Mouse (Mus musculus) forebrain, embryonic 16.5 days (tissue): Measurements from ENCODE around the gene Cep55. TPM values are rescaled to one million over a fixed set of nuclear protein-coding genes. Genes with fewer than 3 reads are reported as not detected.

Source experiments
- ATAC-seq: fragments of 200-750 bp; cut with Nextera tagmentation; 2 replicates; pipeline ENCODE4 v1.8.0; 2017; ENCODE audit warnings: mild to moderate bottlenecking, moderate library complexity
- H3K27ac ChIP-seq: fragments of 300-500 bp; sonication (generic); 2 replicates; pipeline ENCODE4 v1.5.1; 2014; ENCODE audit warnings: low read length, control low read depth
- H3K27me3 ChIP-seq: fragments of 300-500 bp; sonication (generic); replicated peaks from 2 replicates; pipeline ENCODE4 v1.6.1; 2014; ENCODE audit warnings: low read length; ENCODE audit not compliant: control insufficient read depth, insufficient read depth
- H3K36me3 ChIP-seq: fragments of 300-500 bp; sonication (generic); 2 replicates; pipeline ENCODE4 v1.6.1; 2014; ENCODE audit not compliant: control insufficient read depth, insufficient read depth
- H3K4me1 ChIP-seq: fragments of 300-500 bp; sonication (generic); replicated peaks from 2 replicates; pipeline ENCODE4 v1.6.1; 2014; ENCODE audit warnings: low read length; ENCODE audit not compliant: control insufficient read depth, insufficient read depth
- H3K4me2 ChIP-seq: fragments of 300-500 bp; sonication (generic); 2 replicates; pipeline ENCODE4 v1.6.1; 2014; ENCODE audit warnings: mild to moderate bottlenecking, low read length, control low read depth
- H3K4me3 ChIP-seq: fragments of 300-500 bp; sonication (generic); replicated peaks from 2 replicates; pipeline ENCODE4 v1.5.1; 2014; ENCODE audit warnings: mild to moderate bottlenecking, low read length, control low read depth
- H3K9ac ChIP-seq: fragments of 300-500 bp; sonication (generic); replicated peaks from 2 replicates; pipeline ENCODE4 v1.6.1; 2014; ENCODE audit warnings: low read depth, low read length, control low read depth
- H3K9me3 ChIP-seq: fragments of 300-500 bp; sonication (generic); 2 replicates; pipeline ENCODE4 v1.6.1; 2016; ENCODE audit warnings: low read length; ENCODE audit not compliant: control insufficient read depth
- WGBS: fragments of 180-500 bp; shearing (Covaris S2); extraction: QIAGEN DNeasy Blood & Tissue Kit; methylation state at CpG from one replicate; pipeline ENCODE4 v1.1.7; 2014; 5-methylcytosine and 5-hydroxymethylcytosine counted together
- polyA plus RNA-seq: library from polyadenylated mRNA; unstranded; fragments of >200 nt; fragmentation: Nextera tagmentation; extraction: Ambion mirVana; gene quantifications from 2 replicates; pipeline ENCODE4 v1.2.1, GENCODE M21; 2015

Gene Cep55
- polyA plus RNA-seq, 1 experiment from 2014 or later, result 12.2 TPM

DNA sequence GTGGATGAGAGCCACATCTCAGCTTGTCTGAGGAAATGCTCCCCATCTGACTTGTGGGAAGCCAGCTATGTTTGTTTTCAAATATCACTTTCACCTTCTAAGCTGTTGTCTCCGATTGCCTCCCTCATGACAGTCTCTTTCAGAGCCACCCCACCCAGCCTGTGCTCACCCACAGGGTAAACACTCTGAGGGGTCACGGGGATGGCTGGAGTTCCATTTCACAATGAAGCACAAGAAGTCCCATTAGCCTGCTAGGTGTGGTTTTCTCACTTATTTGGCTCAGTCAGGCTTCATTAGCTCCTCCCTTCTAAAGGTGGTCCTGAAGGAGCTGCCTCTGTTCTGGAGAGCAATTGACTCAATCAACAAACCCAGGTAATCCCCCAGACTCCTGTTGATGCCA is 19.0 kb upstream of the Cep55 start:
- Histone ChIP-seq H3K36me3 (no peaks in the 10 kb centered on the region), H3K4me1 (no peaks in the 10 kb centered on the region; the same call in 1 of the 2 replicates), H3K4me2 (no peak overlapping the region), H3K9ac (no peak overlapping the region), H3K9me3 (no peaks in the 10 kb centered on the region), H3K27me3 (no peaks in the 10 kb centered on the region), H3K4me3 (no peak overlapping the region), H3K27ac (no peak overlapping the region)
- WGBS, result 80% methylated on average over 2 of the region's 2 CpGs
- no peak for ATAC-seq

DNA sequence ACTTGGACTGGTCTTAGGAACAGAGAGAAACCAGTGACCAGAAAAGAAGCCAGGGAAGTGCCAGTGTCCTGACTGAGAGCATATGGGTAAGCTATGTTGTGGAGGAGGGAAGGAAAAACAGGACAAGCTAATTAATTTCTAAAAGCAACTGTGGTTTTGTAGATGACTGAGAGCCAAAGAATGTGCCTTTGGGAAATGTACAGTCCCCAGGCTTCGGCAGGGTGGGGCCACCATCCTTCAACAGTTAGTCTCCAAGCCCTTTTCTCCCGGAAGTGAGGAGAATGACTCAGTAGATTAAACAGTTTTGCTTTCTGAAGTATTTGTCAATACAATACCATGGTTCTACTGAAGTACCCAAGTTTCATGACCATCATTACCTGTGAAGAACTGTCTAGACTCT is 16.5 kb upstream of the Cep55 start:
- H3K9ac ChIP-seq, result no peak overlapping the region
- no peak overlapping the region for H3K4me3 ChIP-seq
- no peak for ATAC-seq
- no peaks in the 10 kb centered on the region for H3K36me3 ChIP-seq
- H3K27ac ChIP-seq, result no peak overlapping the region
- H3K4me2 ChIP-seq, result no peak overlapping the region
- no peaks in the 10 kb centered on the region for H3K9me3 ChIP-seq
- H3K27me3 ChIP-seq, result peaks cover 7% of the 10 kb centered on the region; the same call in 1 of the 2 replicates
- WGBS, result 94% methylated on average over 2 of the region's 2 CpGs
- H3K4me1 ChIP-seq, result peaks cover 11% of the 10 kb centered on the region

DNA sequence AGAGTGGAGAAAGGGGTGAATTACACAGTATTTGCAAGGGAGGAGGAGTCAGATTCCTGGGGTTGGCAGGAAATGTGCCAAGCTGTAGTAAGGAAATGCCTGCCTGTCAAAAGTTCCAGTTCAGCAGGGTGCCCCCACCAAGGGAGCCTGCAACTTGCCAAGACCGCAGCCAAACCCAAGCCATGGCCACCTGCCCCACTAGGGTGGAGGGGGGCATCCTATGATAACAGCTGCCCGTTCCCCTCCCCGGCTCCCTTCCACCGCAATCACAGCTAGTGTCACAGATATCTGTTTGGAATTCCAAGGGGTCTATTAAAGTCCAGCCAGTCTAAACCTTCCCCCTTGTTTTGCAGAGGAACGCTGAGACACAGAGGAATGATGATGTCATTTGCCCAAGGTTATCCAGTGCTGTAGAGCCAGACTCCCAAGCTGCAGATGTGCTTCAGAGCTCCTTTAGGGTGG is 12.5 kb upstream of the Cep55 start:
- H3K36me3 ChIP-seq, result no peaks in the 10 kb centered on the region
- WGBS, result 30% methylated on average over 5 of the region's 5 CpGs
- no peak overlapping the region for H3K9ac ChIP-seq
- peaks cover 13% of the 10 kb centered on the region for H3K4me1 ChIP-seq
- no peak overlapping the region for H3K27ac ChIP-seq
- ATAC-seq, result peak; percentile 23; the same call in 1 of the 2 replicates
- H3K4me2 ChIP-seq, result no peak overlapping the region
- H3K27me3 ChIP-seq, result peaks cover 9% of the 10 kb centered on the region; the same call in 1 of the 2 replicates
- H3K4me3 ChIP-seq, result no peak overlapping the region
- H3K9me3 ChIP-seq, result no peaks in the 10 kb centered on the region

DNA sequence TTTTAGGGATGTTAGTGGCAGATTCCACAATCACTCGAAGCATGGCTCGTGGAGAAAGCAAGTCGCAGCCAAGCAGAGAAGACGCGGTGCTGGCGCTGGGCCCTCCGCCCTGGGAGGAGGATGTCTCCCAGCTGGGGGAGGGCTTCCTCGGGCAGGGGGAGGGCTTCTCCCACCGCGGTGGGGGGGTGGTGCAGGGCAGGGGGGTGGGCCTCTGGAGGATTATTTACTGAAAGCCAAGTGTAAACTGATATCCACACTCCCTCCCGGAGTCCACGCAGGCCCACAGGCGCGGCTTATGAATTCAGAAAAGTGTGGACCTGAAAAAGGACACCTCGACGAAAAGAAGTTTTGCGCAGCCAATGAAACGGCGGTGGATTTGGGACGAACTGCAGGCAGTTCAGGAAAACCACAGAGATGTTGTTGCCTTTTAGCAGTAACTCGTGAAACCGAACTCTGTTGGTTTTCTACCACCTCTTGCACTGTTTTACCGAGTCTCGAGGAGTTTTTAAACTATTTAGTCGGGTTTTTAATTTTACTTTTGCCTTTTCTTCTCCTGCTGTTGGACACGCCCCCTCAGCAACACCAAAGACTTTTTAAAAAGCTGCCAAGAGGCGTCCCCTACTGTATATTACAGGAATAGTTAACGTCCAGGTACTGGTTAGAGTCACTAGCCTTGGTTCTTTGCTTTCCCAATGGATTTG is 11.4 kb upstream of the Cep55 start, which contains the start of gene Myof:
Gene Myof, minus strand, starts transcription at position 297 of the 701 bp plus-strand sequence.
- Histone ChIP-seq H3K27me3 (peaks cover 9% of the 10 kb centered on the region; the same call in 1 of the 2 replicates), H3K4me1 (peaks cover 13% of the 10 kb centered on the region), H3K4me3 (peak within 1 kb of the TSS; percentile 35), H3K27ac (no peak within 1 kb of the TSS), H3K36me3 (no peaks in the 10 kb centered on the region), H3K4me2 (peak within 1 kb of the TSS; percentile 51), H3K9me3 (no peaks in the 10 kb centered on the region), H3K9ac (no peak within 1 kb of the TSS)
- no peak for ATAC-seq
- WGBS, result under 1% methylated on average over 28 of the region's 28 CpGs

DNA sequence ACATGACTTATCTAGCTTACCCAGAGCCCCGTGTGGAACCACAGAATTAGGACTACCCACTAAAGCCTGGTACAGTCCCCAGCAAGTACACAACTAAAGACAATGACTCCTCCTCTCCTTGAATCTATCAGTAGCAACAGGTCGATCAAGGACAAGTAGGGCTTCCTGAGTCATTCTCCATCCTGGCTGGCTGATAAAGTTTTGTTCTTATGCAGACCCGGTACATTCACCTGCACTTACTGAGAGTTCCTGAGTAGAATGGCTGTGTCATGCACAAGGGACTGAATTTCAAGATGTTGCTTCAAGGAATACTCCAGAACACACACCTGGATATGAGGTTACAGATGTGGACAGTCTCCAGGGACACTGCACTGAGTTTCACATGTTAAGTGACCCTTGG is 9.6 kb upstream of the Cep55 start:
- Histone ChIP-seq H3K9me3 (no peaks in the 10 kb centered on the region), H3K4me2 (no peak overlapping the region), H3K4me1 (peaks cover 13% of the 10 kb centered on the region), H3K27me3 (peaks cover 9% of the 10 kb centered on the region; the same call in 1 of the 2 replicates), H3K27ac (no peak overlapping the region), H3K4me3 (no peak overlapping the region), H3K9ac (no peak overlapping the region), H3K36me3 (no peaks in the 10 kb centered on the region)
- ATAC-seq, result no peak
- 84% methylated on average over 3 of the region's 3 CpGs for WGBS

DNA sequence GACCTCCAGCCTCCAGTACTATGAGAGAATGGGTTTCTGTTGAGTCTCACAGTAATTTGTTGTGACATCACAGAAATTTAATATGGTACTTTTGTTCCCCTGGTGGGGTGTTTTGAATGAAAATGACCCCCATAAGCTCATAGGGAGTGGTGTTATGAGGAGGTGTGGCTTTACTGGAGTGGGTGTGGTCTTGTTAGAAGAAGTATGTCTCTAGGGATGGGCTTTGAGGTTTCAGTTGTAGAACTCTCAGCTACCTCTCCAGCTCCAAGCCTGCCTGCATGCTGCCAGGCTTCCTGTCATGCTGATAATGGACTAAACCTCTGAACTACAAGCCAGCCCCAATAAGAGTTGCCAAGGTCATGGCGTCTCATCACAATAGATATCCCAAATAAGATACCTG is 5.1 kb upstream of the Cep55 start:
- H3K4me3 ChIP-seq, result no peak overlapping the region
- no peaks in the 10 kb centered on the region for H3K36me3 ChIP-seq
- H3K27me3 ChIP-seq, result no peaks in the 10 kb centered on the region
- H3K4me2 ChIP-seq, result no peak overlapping the region
- H3K9ac ChIP-seq, result no peak overlapping the region
- ATAC-seq, result no peak
- H3K9me3 ChIP-seq, result no peaks in the 10 kb centered on the region
- H3K27ac ChIP-seq, result no peak overlapping the region
- 92% methylated on average over 1 of the region's 1 CpGs for WGBS
- no peaks in the 10 kb centered on the region; the same call in 1 of the 2 replicates for H3K4me1 ChIP-seq

DNA sequence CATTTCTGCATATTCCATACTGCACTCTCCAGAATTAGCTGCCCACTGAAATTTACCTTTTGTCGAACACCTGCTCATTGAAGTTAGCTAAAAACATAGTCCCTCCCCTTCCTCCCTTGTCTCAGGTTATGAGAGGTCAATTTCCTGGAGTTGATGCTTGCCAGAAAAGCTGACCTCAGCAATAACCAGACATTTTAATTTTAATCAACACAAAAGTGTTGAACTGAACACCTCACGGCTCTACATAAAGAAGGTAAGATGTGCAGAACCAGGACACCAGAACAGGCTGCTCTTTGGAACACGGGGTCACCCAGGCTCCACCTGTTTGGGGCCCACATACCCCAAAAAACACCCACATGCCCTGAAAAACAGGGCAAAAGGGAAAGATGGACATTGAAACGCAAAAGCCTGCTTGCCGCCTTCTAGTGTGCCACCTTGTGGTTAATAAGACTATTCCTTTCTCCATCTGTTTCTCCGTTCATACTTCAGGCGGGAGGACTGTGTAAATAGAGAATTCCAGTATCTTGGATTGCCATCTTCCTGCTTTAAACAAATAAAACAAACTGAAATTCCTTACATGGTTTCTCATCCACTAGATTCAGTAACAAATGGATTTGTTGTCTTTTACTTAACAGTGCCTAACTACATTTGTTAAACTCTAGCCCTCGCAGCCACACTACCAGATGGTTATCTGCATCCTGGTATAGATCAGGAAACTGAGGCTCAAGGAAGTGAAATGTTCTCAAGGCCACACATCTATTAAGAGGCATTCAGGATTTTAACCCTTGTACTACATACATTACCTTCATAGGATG is 1.4 kb upstream of the Cep55 start:
- no peak for ATAC-seq
- H3K4me2 ChIP-seq, result peak overlapping the region; percentile 91
- peak overlapping the region; percentile 48 for H3K27ac ChIP-seq
- H3K4me3 ChIP-seq, result peak overlapping the region; percentile 82
- no peaks in the 10 kb centered on the region for H3K36me3 ChIP-seq
- no peaks in the 10 kb centered on the region for H3K27me3 ChIP-seq
- peaks cover 12% of the 10 kb centered on the region for H3K4me1 ChIP-seq
- no peaks in the 10 kb centered on the region for H3K9me3 ChIP-seq
- peak overlapping the region; percentile 61 for H3K9ac ChIP-seq
- WGBS, result 30% methylated on average over 8 of the region's 8 CpGs

DNA sequence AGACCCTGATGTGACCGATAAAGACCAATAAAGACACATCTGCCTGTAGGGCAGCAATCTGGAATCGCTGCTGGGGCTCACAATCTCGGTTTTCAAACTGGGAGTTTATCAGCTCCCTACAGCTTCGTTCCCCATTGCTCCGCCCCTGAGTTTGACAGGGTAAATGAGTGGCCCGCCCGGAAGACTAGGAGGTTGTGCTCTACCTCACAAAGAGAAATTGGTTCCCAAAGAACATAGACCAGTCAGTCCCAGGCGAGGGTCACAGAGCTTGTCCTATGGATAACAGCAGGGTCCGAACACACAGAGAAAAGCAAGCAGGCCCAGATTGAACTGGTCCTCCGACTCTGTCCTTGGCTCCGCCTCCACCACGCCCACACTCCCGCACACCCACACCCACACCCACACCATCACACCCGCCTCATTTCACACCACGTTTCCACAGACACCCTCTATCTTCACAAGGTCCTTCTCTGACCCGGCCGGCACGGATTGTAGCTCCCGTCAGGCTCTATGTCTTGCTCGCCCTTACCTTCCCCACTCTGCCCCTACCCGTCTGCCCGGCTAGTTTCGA is 577 bp upstream of the Cep55 start:
- Histone ChIP-seq H3K9ac (peak overlapping the region; percentile 61), H3K27ac (peak overlapping the region; percentile 48), H3K9me3 (no peaks in the 10 kb centered on the region), H3K4me2 (peak overlapping the region; percentile 91), H3K27me3 (no peaks in the 10 kb centered on the region), H3K36me3 (no peaks in the 10 kb centered on the region), H3K4me1 (peaks cover 12% of the 10 kb centered on the region), H3K4me3 (peak overlapping the region; percentile 82)
- peak; percentile 88 for ATAC-seq
- WGBS, result 2% methylated on average over 23 of the region's 23 CpGs

DNA sequence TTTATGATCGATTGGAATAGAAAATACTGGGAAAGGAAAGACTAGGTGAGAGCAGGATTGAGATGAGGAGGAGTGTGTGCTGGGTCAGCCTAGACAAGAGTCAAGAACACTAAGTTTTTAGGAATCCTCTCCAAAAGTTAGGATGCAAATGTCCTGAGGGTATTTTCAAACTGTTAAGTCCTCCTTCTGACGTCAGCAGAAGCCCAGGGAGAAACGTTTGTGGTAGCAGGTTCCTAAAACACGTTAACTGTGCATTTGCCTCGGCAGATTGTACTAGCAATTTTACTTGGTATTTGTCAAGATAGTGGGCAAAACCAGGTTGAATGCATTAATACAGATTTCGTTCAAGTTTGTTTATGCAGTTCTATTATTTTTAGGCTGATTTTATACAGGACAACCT is 987 bp downstream of the Cep55 start:
- Histone ChIP-seq H3K27me3 (no peaks in the 10 kb centered on the region), H3K4me3 (peak overlapping the region; percentile 82), H3K36me3 (0 out of 2 replicates have a peak, but pooled peaks cover 4% of the 10 kb centered on the region), H3K9me3 (no peaks in the 10 kb centered on the region), H3K4me1 (peaks cover 12% of the 10 kb centered on the region), H3K4me2 (peak overlapping the region; percentile 91), H3K27ac (no peak overlapping the region), H3K9ac (no peak overlapping the region)
- 16% methylated on average over 6 of the region's 6 CpGs for WGBS
- ATAC-seq, result no peak
